Mouse (Mus musculus) heart, postnatal 0 days (tissue): ENCODE measurements at regions not wholly inside any gene's neighbourhood (a gene's known extent, or its start where the extent isn't known, plus 50 kb on each side); places are given as distances from the start of the nearest gene placed in this dataset.

Experiments
- ATAC-seq: fragments of 200-750 bp; cut with Nextera tagmentation; 2 replicates; pipeline ENCODE4 v1.8.0; 2017; ENCODE audit warnings: low read depth, moderate number of reproducible peaks, moderate library complexity; ENCODE audit not compliant: insufficient read depth
- DNase-seq: peaks from one replicate; pipeline ENCODE4 v3.0.0-alpha.2; 2016; ENCODE audit warnings: low spot score
- H3K27ac ChIP-seq: fragments of 300-500 bp; sonication (generic); 2 replicates; pipeline ENCODE4 v1.5.1; 2014; ENCODE audit warnings: low read depth, mild to moderate bottlenecking
- H3K27me3 ChIP-seq: fragments of 300-500 bp; sonication (generic); 2 replicates; pipeline ENCODE4 v1.6.1; 2014; ENCODE audit warnings: low read length, mixed read lengths; ENCODE audit not compliant: control insufficient read depth, insufficient read depth
- H3K36me3 ChIP-seq: fragments of 300-500 bp; sonication (generic); replicated peaks from 2 replicates; pipeline ENCODE4 v1.6.1; 2014; ENCODE audit warnings: low read length, mixed read lengths; ENCODE audit not compliant: control insufficient read depth, insufficient read depth
- H3K4me1 ChIP-seq: fragments of 300-500 bp; sonication (generic); 2 replicates; pipeline ENCODE4 v1.6.1; 2014; ENCODE audit warnings: antibody characterized with exemption; ENCODE audit not compliant: control insufficient read depth, insufficient read depth
- H3K4me2 ChIP-seq: fragments of 300-500 bp; sonication (generic); 2 replicates; pipeline ENCODE4 v1.6.1; 2014; ENCODE audit warnings: low read depth, mild to moderate bottlenecking, low read length, moderate library complexity
- H3K4me3 ChIP-seq: fragments of 300-500 bp; sonication (generic); 2 replicates; pipeline ENCODE4 v1.5.1; 2014; ENCODE audit warnings: low read depth, low read length
- H3K9ac ChIP-seq: fragments of 300-500 bp; sonication (generic); replicated peaks from 2 replicates; pipeline ENCODE4 v1.6.1; 2014; ENCODE audit warnings: low read depth, low read length, mixed read lengths
- H3K9me3 ChIP-seq: fragments of 300-500 bp; sonication (generic); replicated peaks from 2 replicates; pipeline ENCODE4 v1.6.1; 2016; ENCODE audit warnings: low read length; ENCODE audit not compliant: control insufficient read depth
- CTCF ChIP-seq: IDR thresholded peaks from 2 replicates; pipeline ENCODE4 v1.5.1; 2016; ENCODE audit warnings: antibody characterized with exemption, control low read depth, low read depth
- EP300 ChIP-seq: IDR thresholded peaks from 2 replicates; pipeline ENCODE4 v1.6.1; 2016; ENCODE audit warnings: antibody characterized with exemption, low read depth
- WGBS: fragments of 180-500 bp; shearing (Covaris S2); extraction: QIAGEN DNeasy Blood & Tissue Kit; methylation state at CpG from one replicate; pipeline ENCODE4 v1.1.7; 2014; 5-methylcytosine and 5-hydroxymethylcytosine counted together

DNA sequence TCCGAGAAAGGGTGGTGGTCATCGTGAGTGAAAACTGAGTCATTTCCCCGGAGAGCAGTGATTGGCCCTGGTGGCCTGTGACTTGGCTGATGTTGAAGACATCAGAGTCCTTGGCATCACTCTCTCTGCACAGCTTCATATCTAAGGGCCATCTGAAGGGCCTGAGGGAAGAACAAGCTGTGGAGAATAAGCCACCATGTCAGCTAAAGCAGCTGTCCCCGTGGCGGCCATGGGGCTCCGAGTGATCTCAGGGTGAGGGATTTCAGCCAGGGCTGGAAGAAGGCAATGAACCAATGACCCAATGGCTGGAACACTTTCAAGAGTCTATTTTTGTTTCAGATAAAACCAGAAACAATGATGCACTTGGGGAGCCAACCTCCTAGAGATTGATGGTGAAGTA is 62.2 kb downstream of the Ttc32 start:
- Histone ChIP-seq H3K4me2 (no peak overlapping the region), H3K9ac (no peak overlapping the region), H3K4me3 (no peak overlapping the region), H3K27me3 (no peaks in the 10 kb centered on the region), H3K36me3 (no peaks in the 10 kb centered on the region), H3K9me3 (no peaks in the 10 kb centered on the region), H3K4me1 (0 out of 2 replicates have a peak, but pooled peaks cover 4% of the 10 kb centered on the region), H3K27ac (no peak overlapping the region)
- WGBS = 55% methylated on average over 6 of the region's 6 CpGs
- ATAC-seq (no peak; the same call in 1 of the 2 replicates), DNase-seq (peak; percentile 53)
- no peak for TF ChIP-seq EP300
- no peak for TF ChIP-seq CTCF

DNA sequence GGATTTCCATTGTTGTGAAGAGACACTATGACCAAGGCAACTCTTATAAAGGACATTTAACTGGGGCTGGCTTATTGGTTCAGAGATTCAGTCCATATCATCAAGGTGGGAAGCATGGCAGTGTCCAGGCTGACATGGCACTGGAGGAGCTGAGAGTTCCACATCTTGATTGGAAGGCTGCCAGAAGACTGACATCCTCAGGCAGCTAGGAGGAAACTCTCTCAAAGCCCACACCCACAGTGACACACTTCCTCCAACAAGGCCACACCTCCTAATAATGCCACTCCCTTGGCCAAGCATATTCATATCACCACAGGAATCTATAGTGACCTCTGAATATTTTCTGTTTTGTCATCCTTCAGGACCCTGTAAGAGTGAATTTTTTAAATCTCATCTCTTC is 65.3 kb downstream of the Ttc32 start:
- no peak overlapping the region for H3K4me2 ChIP-seq
- H3K27me3 ChIP-seq = no peaks in the 10 kb centered on the region
- H3K9me3 ChIP-seq = no peaks in the 10 kb centered on the region
- DNase-seq (no peak), ATAC-seq (no peak)
- H3K27ac ChIP-seq = no peak overlapping the region
- H3K9ac ChIP-seq = no peak overlapping the region
- 0 out of 2 replicates have a peak, but pooled peaks cover 4% of the 10 kb centered on the region for H3K4me1 ChIP-seq
- H3K36me3 ChIP-seq = no peaks in the 10 kb centered on the region
- no peak for TF ChIP-seq CTCF
- TF ChIP-seq EP300 = no peak
- H3K4me3 ChIP-seq = no peak overlapping the region

DNA sequence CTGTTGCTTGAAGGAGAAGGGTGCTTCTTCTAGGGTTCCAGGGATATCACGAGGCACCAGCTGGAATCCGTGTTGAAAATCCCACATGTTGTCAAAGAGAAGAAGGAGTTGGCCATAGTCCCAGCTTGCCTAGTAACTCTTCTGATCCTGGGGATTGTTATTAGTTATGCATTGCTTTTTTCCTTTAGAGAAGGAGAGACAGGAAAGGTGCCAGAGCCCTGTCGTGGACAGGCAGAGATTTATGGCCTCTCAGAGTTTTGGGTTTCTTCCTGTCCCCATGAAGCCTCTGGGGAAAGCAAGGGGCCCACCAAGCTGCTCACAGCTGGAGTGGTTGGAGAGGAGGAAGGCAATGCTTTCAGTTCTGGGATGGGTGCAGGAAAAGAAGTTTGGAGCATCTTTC is 76.6 kb downstream of the Ttc32 start:
- no peak overlapping the region for H3K9ac ChIP-seq
- no peaks in the 10 kb centered on the region for H3K4me1 ChIP-seq
- H3K4me2 ChIP-seq = no peak overlapping the region
- WGBS = 27% methylated on average over 3 of the region's 3 CpGs
- H3K27ac ChIP-seq = no peak overlapping the region
- no peak overlapping the region for H3K4me3 ChIP-seq
- no peaks in the 10 kb centered on the region for H3K9me3 ChIP-seq
- TF ChIP-seq EP300 (no peak), CTCF (no peak)
- DNase-seq (no peak), ATAC-seq (no peak; the same call in 1 of the 2 replicates)
- H3K36me3 ChIP-seq = no peaks in the 10 kb centered on the region
- H3K27me3 ChIP-seq = no peaks in the 10 kb centered on the region

DNA sequence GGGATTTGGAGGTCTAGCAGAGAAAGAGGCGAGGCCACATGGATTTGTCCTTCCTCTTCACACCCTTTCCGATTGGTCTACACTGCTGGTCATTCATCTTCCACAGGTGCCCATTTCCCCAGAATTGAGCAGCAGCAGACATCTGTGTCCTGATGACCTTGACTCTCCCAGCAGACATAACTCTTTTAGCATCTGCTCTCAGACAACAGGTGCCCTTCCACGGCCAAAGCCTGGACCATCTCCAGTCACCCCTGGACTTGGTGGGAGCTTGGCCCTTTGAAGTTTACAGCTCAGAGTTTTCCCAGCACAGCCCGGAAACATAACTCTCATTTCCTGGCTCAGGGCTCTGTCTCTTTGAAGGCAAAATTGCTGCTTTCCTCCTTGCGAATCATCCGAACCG is 80.0 kb downstream of the Ttc32 start:
- Histone ChIP-seq H3K27ac (no peak overlapping the region), H3K36me3 (no peaks in the 10 kb centered on the region), H3K4me3 (no peak overlapping the region), H3K27me3 (no peaks in the 10 kb centered on the region), H3K9me3 (no peaks in the 10 kb centered on the region), H3K4me1 (no peaks in the 10 kb centered on the region), H3K9ac (no peak overlapping the region), H3K4me2 (no peak overlapping the region)
- WGBS = 78% methylated on average over 7 of the region's 7 CpGs
- ATAC-seq (no peak), DNase-seq (no peak)
- no peak for TF ChIP-seq CTCF
- no peak for TF ChIP-seq EP300

DNA sequence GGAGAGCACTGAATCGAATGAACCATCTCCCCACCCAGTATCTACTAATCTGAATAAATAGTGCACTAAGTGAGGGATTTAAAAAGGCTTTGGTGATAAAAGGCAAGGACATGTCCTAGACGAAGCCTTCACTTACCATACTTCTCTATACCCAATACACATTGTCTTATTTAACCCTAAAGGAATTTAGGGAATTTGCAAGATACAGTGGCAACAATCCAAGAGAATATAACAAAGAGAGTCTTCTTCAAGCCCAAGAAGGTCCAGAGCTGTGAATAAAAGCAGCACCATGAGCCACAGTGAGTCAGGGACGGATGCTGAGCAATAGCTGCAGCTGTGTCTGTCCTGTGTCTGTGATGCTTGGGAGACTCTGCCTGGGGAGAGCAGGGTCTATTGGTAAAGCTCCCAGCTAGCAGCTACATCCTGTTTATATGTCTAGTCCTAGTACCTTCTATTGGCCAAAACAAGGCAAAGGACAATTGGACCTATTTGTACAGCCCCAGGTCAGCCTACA is 82.4 kb downstream of the Ttc32 start:
- no peaks in the 10 kb centered on the region for H3K27me3 ChIP-seq
- DNase-seq (no peak), ATAC-seq (no peak)
- no peak overlapping the region for H3K4me3 ChIP-seq
- H3K9ac ChIP-seq = no peak overlapping the region
- no peaks in the 10 kb centered on the region for H3K36me3 ChIP-seq
- 58% methylated on average over 3 of the region's 3 CpGs for WGBS
- H3K4me2 ChIP-seq = no peak overlapping the region
- TF ChIP-seq EP300 (no peak), CTCF (no peak)
- no peaks in the 10 kb centered on the region for H3K4me1 ChIP-seq
- H3K27ac ChIP-seq = no peak overlapping the region
- no peaks in the 10 kb centered on the region for H3K9me3 ChIP-seq

DNA sequence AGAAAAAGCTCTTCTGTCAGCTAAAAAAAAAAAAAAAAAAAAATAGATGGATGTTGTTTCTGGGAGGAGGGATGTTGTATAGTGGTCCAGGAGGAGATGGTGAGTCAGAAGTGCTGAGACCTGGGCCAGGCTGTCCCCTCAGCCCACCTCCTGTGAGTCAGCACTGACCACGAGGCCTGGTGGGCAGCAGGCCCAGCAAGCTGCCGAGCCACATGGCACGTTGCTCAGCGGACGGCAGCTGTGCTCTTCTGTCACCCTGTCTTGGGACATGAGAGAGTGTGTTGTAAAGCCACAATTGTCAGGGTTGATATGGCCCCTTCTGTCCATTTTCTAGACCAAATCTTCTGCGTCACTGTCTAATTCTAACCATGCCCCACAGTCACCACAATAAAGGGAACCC is 83.9 kb downstream of the Ttc32 start:
- Histone ChIP-seq H3K4me3 (no peak overlapping the region), H3K4me2 (no peak overlapping the region), H3K4me1 (no peaks in the 10 kb centered on the region), H3K9ac (no peak overlapping the region), H3K36me3 (no peaks in the 10 kb centered on the region), H3K9me3 (no peaks in the 10 kb centered on the region), H3K27ac (no peak overlapping the region), H3K27me3 (no peaks in the 10 kb centered on the region)
- ATAC-seq (peak; percentile 70), DNase-seq (peak; percentile 22)
- 65% methylated on average over 6 of the region's 6 CpGs for WGBS
- TF ChIP-seq CTCF = no peak
